Mouse (Mus musculus): Measurements from ENCODE around the gene Mrpl34. TPM values are rescaled to one million over a fixed set of nuclear protein-coding genes. Genes with fewer than 3 reads are reported as not detected.

Gene Mrpl34
- total RNA-seq, 2 experiments from 2014 or later, result 47.3 to 68.9 TPM

DNA sequence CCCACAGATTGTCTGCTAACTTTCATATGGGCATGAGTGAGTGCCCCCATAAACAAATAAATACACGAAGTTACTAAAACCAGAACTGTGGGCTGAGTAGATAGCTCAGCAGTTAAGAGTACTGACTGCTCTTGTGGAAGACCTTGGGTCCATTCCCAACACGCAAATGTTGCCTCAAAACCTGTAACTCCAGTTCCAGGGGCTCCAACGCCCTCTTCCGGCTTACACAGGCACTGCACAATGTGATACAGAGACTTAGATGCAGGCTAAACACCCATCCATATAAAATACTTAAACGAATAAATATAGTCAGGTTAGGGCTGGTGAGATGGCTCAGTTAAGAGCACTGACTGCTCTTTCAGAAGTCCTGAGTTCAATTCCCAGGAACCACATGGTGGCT is 50.3 kb downstream of the Mrpl34 start:
- intact Hi-C loops (cut with DNase I), result no loop called here
- no peak for DNase-seq (ENCODE audit: low spot score in 2 of 2)

Other genes starting within 250 kb of the Mrpl34 start
- gene Myo9b, start 192.2 kb upstream of the Mrpl34 start, total RNA-seq (2021), result 10 to 100 TPM; 24.3 to 39.4 TPM
- 10 to 100 TPM; 12.3 to 15.8 TPM for gene Haus8, start 192.0 kb upstream of the Mrpl34 start, total RNA-seq (2021)
- 100 to 1,000 TPM; 104 to 119 TPM for gene Use1, start 98.1 kb upstream of the Mrpl34 start, total RNA-seq (2021)
- gene Ocel1, start 93.7 kb upstream of the Mrpl34 start, total RNA-seq (2021), result 10 to 100 TPM; 15.4 to 18.1 TPM
- gene Nr2f6, start 83.0 kb upstream of the Mrpl34 start, total RNA-seq (2021), result 10 to 100 TPM; 39.3 to 40.6 TPM
- gene Ushbp1, start 69.2 kb upstream of the Mrpl34 start, total RNA-seq (2021), result 1 to 10 TPM; 3.4 to 4.9 TPM
- gene Babam1, start 68.1 kb upstream of the Mrpl34 start, total RNA-seq (2021), result 100 to 1,000 TPM; 101 to 116 TPM
- under 1 TPM in 1 of 2 experiments, not detected in 1; 0.29 TPM for gene Ankle1, start 58.9 kb upstream of the Mrpl34 start, total RNA-seq (2021)
- gene Abhd8, start 1.3 kb upstream of the Mrpl34 start, total RNA-seq (2021), result 100 to 1,000 TPM; 303 to 342 TPM
- 10 to 100 TPM; 70.7 to 78.7 TPM for gene Dda1, start 4.2 kb downstream of the Mrpl34 start, total RNA-seq (2021)
- gene Ano8, start 21.0 kb downstream of the Mrpl34 start, total RNA-seq (2021), result 10 to 100 TPM; 59.3 to 62.2 TPM
- gene Gtpbp3, start 23.1 kb downstream of the Mrpl34 start, total RNA-seq (2021), result 10 to 100 TPM; 34.2 to 36.0 TPM
- gene Plvap, start 46.8 kb downstream of the Mrpl34 start, total RNA-seq (2021), result 1 to 10 TPM; 7.4 to 9.4 TPM
- gene Ccdc194, start 60.8 kb downstream of the Mrpl34 start, total RNA-seq (2021), result not detected
- gene Bst2, start 72.5 kb downstream of the Mrpl34 start, total RNA-seq (2021), result 1 to 10 TPM; 3.5 to 4.8 TPM
- 10 to 100 TPM; 37.8 to 43.0 TPM for gene Mvb12a, start 78.0 kb downstream of the Mrpl34 start, total RNA-seq (2021)
- gene Tmem221, start 93.9 kb downstream of the Mrpl34 start, total RNA-seq (2021), result not detected
- under 1 TPM; 0.18 to 0.22 TPM for gene Nxnl1, start 101.6 kb downstream of the Mrpl34 start, total RNA-seq (2021)
- gene Slc27a1, start 103.9 kb downstream of the Mrpl34 start, total RNA-seq (2021), result 100 to 1,000 TPM in 1 of 2 experiments, 10 to 100 TPM in 1; 94.7 to 109 TPM
- gene Pgls, start 127.2 kb downstream of the Mrpl34 start, total RNA-seq (2021), result 10 to 100 TPM; 31.1 to 41.6 TPM
- gene Fam129c, start 132.7 kb downstream of the Mrpl34 start, total RNA-seq (2021), result 1 to 10 TPM; 3.9 to 4.0 TPM
- gene Colgalt1, start 146.0 kb downstream of the Mrpl34 start, total RNA-seq (2021), result 10 to 100 TPM; 48.5 to 52.2 TPM
- gene Unc13a, start 206.8 kb downstream of the Mrpl34 start, total RNA-seq (2021), result 100 to 1,000 TPM; 278 to 328 TPM
- gene Jak3, start 211.3 kb downstream of the Mrpl34 start, total RNA-seq (2021), result 1 to 10 TPM; 4.0 to 5.5 TPM
- gene Insl3, start 224.3 kb downstream of the Mrpl34 start, total RNA-seq (2021), result 1 to 10 TPM in 1 of 2 experiments, under 1 TPM in 1; 0.59 to 1.9 TPM
- gene B3gnt3, start 236.8 kb downstream of the Mrpl34 start, total RNA-seq (2021), result under 1 TPM; 0.52 to 0.75 TPM